Mouse (Mus musculus) liver, postnatal 0 days (tissue): ENCODE measurements around the gene Coa5.

Experiments used
- CTCF ChIP-seq: sonication (generic); IDR thresholded peaks from 2 replicates; pipeline ENCODE4 v1.5.1; 2016; ENCODE audit warnings: antibody characterized with exemption, low read depth
- EP300 ChIP-seq: IDR thresholded peaks from 2 replicates; pipeline ENCODE4 v1.6.1; 2016; ENCODE audit warnings: antibody characterized with exemption, low read depth, mild to moderate bottlenecking

- TF ChIP-seq CTCF (peak; percentile 100), EP300 (no peak)
Observed at GRCm38 (mm10) chr1:37419420-37419819, 10.5 kb downstream of the Coa5 start.
